Mouse (Mus musculus) neural tube, embryonic 15.5 days (tissue): ENCODE results near the gene Zdhhc5. TPM values are rescaled to one million over a fixed set of nuclear protein-coding genes. Genes with fewer than 3 reads are reported as not detected.

Experiments
- ATAC-seq: fragments of 200-750 bp; cut with Nextera tagmentation; 2 replicates; pipeline ENCODE4 v1.8.0; 2017; ENCODE audit warnings: mild to moderate bottlenecking, moderate TSS enrichment, moderate library complexity; ENCODE audit not compliant: low FRiP score
- H3K27ac ChIP-seq: fragments of 300-500 bp; sonication (generic); replicated peaks from 2 replicates; pipeline ENCODE4 v1.5.1; 2015; ENCODE audit warnings: mild to moderate bottlenecking, inconsistent platforms
- H3K27me3 ChIP-seq: fragments of 300-500 bp; sonication (generic); replicated peaks from 2 replicates; pipeline ENCODE4 v1.6.1; 2015; ENCODE audit warnings: inconsistent platforms
- H3K36me3 ChIP-seq: fragments of 300-500 bp; sonication (generic); 2 replicates; pipeline ENCODE4 v1.6.1; 2015; ENCODE audit warnings: inconsistent platforms
- H3K4me1 ChIP-seq: fragments of 300-500 bp; sonication (generic); 2 replicates; pipeline ENCODE4 v1.6.1; 2015; ENCODE audit warnings: inconsistent platforms
- H3K4me2 ChIP-seq: fragments of 300-500 bp; sonication (generic); 2 replicates; pipeline ENCODE4 v1.6.1; 2015; ENCODE audit warnings: inconsistent platforms, mild to moderate bottlenecking, moderate library complexity
- H3K4me3 ChIP-seq: fragments of 300-500 bp; sonication (generic); replicated peaks from 2 replicates; pipeline ENCODE4 v1.5.1; 2015; ENCODE audit warnings: mild to moderate bottlenecking, inconsistent platforms
- H3K9ac ChIP-seq: fragments of 300-500 bp; sonication (generic); replicated peaks from 2 replicates; pipeline ENCODE4 v1.6.1; 2015; ENCODE audit warnings: mild to moderate bottlenecking, inconsistent platforms
- H3K9me3 ChIP-seq: fragments of 300-500 bp; sonication (generic); replicated peaks from 2 replicates; pipeline ENCODE4 v1.6.1; 2016; ENCODE audit warnings: inconsistent platforms
- WGBS: fragments of 180-500 bp; shearing (Covaris S2); methylation state at CpG from one replicate; pipeline ENCODE4 v1.1.7; 2015; ENCODE audit warnings: mixed read lengths; 5-methylcytosine and 5-hydroxymethylcytosine counted together
- polyA plus RNA-seq: library from polyadenylated mRNA; unstranded; fragments of >200 nt; fragmentation: Nextera tagmentation; extraction: Ambion mirVana; gene quantifications from 2 replicates; pipeline ENCODE4 v1.2.1, GENCODE M21; 2015

Gene Zdhhc5
- polyA plus RNA-seq, 1 experiment from 2014 or later: 15.6 TPM

DNA sequence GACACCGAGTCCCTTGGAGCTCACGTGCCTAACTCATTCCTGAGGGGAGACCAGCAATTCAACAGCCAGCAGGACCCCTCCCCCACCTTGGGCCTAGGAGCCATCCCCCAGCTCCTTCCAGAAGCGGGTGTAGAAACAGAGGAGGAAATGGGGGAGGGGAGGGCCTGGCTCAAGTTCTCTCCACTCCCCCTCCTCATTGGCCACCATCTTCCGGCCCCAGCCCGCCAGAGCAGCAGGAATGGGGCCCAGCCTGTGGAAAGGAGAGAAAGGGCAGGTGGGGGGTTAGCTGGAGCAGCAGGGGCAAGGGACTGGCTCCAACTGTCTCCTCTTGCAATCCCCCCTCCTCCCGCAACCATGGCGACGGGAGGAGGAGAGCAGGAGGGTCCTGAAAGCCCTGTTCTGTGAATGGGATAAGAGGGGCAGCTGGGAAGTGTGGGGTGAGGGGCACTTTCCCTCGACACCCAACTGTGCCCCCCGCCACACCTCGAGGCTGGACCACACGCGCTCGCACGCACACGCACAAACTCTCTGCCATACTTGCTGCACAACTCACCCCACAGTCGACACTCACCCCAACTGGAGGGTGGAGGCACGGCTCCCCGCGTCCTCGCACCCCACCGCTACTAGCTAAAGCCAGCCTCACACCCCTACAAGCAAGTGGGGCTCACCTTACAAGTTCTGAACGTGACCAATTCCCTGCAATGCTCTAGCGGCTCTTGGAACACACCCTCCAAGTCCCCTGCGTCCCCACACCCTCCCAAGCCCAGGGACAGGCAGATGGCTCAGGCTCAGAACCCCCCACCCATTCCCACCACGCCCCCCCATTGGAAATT is 27.7 kb upstream of the Zdhhc5 start:
- WGBS: under 1% methylated on average over 23 of the region's 26 CpGs
- no peaks in the 10 kb centered on the region for H3K9me3 ChIP-seq
- H3K36me3 ChIP-seq: no peaks in the 10 kb centered on the region
- peak overlapping the region; percentile 97 for H3K9ac ChIP-seq
- peak overlapping the region; percentile 98 for H3K27ac ChIP-seq
- peak; percentile 60 for ATAC-seq
- peak overlapping the region; percentile 88 for H3K4me2 ChIP-seq
- peak overlapping the region; percentile 90 for H3K4me3 ChIP-seq
- no peaks in the 10 kb centered on the region for H3K27me3 ChIP-seq
- H3K4me1 ChIP-seq: peaks cover 58% of the 10 kb centered on the region

DNA sequence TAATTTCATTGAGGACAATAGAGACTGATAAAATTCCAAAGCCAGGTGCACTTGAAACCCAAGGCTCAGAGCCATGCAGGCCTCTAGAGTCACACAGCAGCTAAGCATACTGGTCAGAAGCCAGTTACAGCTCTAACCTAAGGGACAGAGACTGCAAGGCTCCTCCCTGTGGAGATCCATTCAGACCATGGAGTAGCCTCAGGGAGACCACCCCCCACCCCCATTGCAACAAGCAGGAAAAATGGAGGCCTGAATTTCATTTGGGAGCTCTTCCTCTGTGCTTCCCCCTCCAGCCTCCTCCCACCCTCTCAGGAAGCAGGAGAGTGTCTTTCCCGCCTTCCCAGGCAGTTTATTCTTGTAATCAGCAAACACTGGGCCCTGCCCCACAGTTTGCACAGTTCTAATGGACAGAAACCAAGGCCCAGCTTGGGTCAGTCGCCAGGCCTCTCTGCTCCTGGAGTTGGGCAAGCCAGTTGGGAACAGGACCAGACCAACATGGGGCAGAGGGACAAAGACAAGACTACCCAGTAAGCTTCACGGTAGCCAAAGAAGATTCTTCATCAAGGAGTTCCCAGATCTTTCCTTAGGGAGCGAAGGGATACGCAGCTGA is 27.0 kb upstream of the Zdhhc5 start:
- WGBS: 1% methylated on average over 5 of the region's 5 CpGs
- peak; percentile 0; the same call in 1 of the 2 replicates for ATAC-seq
- Histone ChIP-seq H3K27ac (peak overlapping the region; percentile 98), H3K27me3 (no peaks in the 10 kb centered on the region), H3K4me2 (peak overlapping the region; percentile 88), H3K4me3 (peak overlapping the region; percentile 90), H3K9me3 (no peaks in the 10 kb centered on the region), H3K9ac (peak overlapping the region; percentile 97), H3K4me1 (peaks cover 65% of the 10 kb centered on the region), H3K36me3 (no peaks in the 10 kb centered on the region)

DNA sequence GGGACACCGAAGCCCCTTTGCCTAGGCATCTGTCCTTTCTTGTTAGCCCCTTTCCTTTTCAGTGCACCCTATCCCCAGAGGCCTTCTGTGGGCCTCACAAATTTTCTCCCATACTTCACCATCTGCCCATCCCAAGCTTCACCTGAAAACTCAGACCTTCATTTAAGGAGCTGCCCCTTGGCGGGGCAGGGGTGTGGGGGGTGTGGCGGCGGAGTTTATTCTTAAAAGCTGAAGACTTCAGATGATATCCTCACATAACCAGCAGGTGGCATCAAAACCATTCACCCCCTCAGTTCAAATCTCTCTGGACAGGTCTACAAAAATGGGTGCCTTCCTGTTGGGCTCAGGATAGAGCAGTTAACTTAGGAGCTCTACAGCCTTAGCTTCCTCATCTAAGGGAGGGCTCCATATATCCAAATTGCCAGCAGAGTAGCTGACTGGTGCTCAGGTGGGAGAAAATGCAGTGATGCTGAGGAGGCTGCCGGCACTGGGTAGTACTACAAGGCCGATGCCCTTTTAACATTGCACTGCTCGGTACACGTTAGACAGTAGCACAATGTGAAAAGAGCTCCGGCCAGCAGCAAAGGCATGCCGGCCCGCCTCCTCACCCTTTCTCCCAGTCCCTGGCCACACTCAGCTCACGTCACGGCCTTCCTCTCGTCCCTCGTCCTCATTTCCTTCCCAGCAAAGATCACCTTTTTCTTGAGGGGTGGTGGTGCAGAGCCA is 25.8 kb upstream of the Zdhhc5 start:
- Histone ChIP-seq H3K36me3 (no peaks in the 10 kb centered on the region), H3K4me3 (no peak overlapping the region), H3K9me3 (no peaks in the 10 kb centered on the region), H3K27me3 (no peaks in the 10 kb centered on the region), H3K27ac (0 out of 2 replicates have a peak overlapping the region, but pooled peaks have one; percentile 10), H3K4me1 (peaks cover 77% of the 10 kb centered on the region), H3K9ac (no peak overlapping the region), H3K4me2 (peak overlapping the region; percentile 88)
- 72% methylated on average over 15 of the region's 15 CpGs for WGBS
- ATAC-seq: no peak

DNA sequence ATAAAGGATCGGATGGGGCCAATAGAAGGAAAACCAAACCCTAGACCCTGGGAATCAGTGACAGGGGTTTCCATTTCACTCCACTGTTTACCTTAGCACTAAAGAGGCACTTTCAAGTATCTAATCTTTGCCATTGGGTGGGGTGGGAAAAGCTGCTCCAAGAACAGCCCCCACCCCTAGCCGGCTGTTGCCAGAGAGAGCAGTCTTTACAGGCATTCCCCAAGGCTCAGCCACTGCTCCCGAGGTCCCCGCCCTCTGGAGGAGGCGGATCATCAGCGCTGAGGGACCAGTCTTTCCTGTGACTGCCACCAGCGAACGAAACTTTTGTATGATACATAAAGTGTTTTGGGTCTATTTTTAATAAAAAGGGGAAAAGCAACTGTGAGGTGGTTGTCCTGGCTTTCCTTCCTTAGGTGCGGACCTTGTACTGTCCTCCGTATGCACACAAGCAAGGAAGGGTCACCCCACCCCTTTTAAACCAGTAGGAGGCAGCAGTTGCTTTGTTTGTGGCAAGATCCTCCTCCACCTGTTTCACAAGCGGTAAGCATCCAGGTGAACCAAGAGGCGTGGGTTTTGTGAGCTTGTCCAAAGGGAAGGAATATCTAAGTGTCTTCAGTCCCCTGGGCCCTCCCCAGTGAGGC is 23.4 kb upstream of the Zdhhc5 start:
- no peaks in the 10 kb centered on the region for H3K9me3 ChIP-seq
- 5% methylated on average over 12 of the region's 12 CpGs for WGBS
- H3K4me3 ChIP-seq: no peak overlapping the region
- 0 out of 2 replicates have a peak overlapping the region, but pooled peaks have one; percentile 4 for H3K9ac ChIP-seq
- no peaks in the 10 kb centered on the region for H3K27me3 ChIP-seq
- peaks cover 93% of the 10 kb centered on the region for H3K4me1 ChIP-seq
- no peak for ATAC-seq
- peak overlapping the region; percentile 79 for H3K4me2 ChIP-seq
- 0 out of 2 replicates have a peak overlapping the region, but pooled peaks have one; percentile 33 for H3K27ac ChIP-seq
- H3K36me3 ChIP-seq: no peaks in the 10 kb centered on the region

DNA sequence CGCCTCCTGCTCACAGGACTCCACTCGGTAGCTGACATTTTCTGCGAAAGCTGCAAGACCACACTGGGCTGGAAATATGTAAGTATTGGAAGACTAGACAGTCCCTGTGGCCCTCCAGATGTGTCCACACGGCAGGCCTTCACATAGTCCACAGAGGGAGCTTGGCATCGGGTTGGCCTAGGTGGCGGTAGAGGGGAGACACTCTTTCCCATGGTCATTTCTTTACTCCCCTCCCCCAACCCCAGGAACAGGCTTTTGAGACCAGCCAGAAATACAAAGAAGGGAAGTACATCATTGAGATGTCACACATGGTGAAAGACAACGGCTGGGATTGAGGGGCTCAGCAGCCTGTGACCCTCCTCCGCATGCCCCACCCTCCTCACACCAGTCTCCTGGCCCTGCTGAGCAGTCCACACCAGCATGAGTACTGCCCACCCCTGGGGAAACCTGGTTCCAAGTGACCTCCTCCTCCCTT is 22.5 kb upstream of the Zdhhc5 start:
- H3K9ac ChIP-seq: 0 out of 2 replicates have a peak overlapping the region, but pooled peaks have one; percentile 4
- ATAC-seq: no peak
- no peaks in the 10 kb centered on the region for H3K27me3 ChIP-seq
- H3K9me3 ChIP-seq: no peaks in the 10 kb centered on the region
- H3K4me1 ChIP-seq: peaks cover 94% of the 10 kb centered on the region
- peak overlapping the region; percentile 79 for H3K4me2 ChIP-seq
- WGBS: 7% methylated on average over 8 of the region's 8 CpGs
- no peak overlapping the region; the same call in 1 of the 2 replicates for H3K4me3 ChIP-seq
- peak overlapping the region; percentile 35; the same call in 1 of the 2 replicates for H3K27ac ChIP-seq
- no peaks in the 10 kb centered on the region for H3K36me3 ChIP-seq

DNA sequence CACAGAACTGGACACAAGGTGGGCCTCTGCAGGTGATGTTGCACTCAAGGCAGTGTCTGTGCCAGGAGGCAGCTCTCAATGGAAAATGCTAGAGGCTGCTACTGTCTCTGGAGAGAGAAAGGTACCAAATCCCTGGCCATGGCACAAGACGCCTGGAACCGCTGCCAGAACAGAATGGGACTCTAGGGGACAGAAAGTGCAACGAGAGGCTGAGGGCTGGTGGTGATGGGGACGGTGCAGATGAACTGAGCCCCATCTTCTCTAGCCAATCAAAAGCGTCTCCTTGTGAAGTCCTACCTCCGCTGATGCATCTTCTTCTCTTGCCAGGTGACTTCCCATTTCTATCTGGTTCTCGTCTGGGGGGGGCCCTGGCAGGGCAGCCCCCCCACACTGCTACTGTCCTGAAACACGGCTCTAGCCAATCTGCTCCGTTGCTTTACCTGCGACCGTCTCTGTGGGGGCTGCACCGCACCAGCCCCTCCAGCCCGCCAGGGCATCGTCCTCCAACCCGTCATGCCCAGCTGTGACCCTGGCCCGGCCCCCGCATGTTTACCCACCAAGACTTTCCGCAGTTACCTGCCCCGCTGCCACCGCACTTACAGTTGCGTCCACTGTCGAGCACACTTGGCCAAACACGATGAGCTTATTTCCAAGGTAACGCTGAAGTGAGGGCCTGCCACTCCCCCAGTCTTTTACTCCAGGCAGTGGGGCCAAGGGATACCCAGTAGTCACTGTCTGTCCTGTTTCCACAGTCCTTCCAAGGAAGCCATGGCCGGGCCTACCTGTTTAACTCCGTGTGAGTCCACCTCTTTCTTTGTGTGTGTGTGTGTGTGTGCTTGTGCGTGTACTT is 21.6 kb upstream of the Zdhhc5 start:
- H3K9ac ChIP-seq: peak overlapping the region; percentile 18; the same call in 1 of the 2 replicates
- H3K27ac ChIP-seq: no peak overlapping the region
- peak overlapping the region; percentile 62 for H3K4me3 ChIP-seq
- H3K27me3 ChIP-seq: no peaks in the 10 kb centered on the region
- no peak for ATAC-seq
- H3K9me3 ChIP-seq: no peaks in the 10 kb centered on the region
- peaks cover 85% of the 10 kb centered on the region for H3K4me1 ChIP-seq
- WGBS: 6% methylated on average over 27 of the region's 27 CpGs
- H3K4me2 ChIP-seq: peak overlapping the region; percentile 79
- H3K36me3 ChIP-seq: no peaks in the 10 kb centered on the region

DNA sequence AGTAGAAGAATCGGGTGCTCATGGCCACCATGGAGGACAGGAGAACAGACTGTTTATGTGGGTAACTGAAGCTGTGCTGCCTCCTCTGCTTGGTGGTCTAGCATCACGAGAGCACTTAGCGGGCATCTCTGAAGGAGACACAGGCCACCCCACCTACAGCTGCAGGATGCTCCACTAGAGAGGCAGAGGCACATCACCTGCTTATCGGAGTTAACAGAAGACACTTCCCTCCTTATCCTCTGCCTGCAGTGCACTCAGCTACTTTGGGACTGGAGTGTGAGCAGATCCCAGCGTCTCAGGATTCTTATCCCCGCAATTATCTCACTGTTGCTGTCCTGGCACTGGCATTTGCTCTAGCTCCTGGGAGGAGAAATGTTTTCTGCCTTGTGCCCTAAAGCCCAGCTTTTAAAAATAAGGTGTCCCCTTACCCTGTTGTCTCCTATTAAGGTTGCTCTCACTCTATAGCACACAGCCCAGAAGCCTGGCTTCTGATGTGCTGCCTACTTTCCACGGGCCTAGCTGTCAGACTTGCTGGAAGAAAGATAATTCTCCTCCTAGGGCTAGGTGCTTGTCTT is 20.5 kb upstream of the Zdhhc5 start:
- H3K9ac ChIP-seq: peak overlapping the region; percentile 71
- peak overlapping the region; percentile 62 for H3K4me3 ChIP-seq
- H3K27me3 ChIP-seq: no peaks in the 10 kb centered on the region
- H3K4me1 ChIP-seq: peaks cover 74% of the 10 kb centered on the region
- peak overlapping the region; percentile 88 for H3K27ac ChIP-seq
- 19% methylated on average over 7 of the region's 7 CpGs for WGBS
- no peaks in the 10 kb centered on the region for H3K36me3 ChIP-seq
- peak overlapping the region; percentile 79 for H3K4me2 ChIP-seq
- no peak for ATAC-seq
- no peaks in the 10 kb centered on the region for H3K9me3 ChIP-seq

DNA sequence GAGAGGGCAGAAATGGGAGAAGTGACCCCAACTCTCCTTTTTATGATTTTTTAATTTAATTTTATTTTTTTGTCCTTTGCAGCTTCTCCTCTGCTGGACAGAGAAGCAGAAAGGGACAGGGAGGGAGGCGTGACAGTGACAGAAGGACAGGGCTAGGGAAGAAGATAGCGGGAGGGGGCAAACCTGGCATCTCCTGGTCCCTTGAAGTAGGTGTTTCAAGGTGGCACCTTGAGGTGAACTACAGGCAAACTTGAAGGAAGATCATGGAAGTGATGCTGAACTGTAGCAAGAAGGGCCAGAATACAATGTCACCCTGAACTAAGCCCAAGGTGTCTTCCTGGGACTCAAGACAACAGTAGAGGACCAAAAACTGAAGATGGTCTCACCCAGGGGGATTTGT is 19.9 kb upstream of the Zdhhc5 start:
- Histone ChIP-seq H3K36me3 (no peaks in the 10 kb centered on the region), H3K4me1 (peaks cover 69% of the 10 kb centered on the region), H3K4me3 (peak overlapping the region; percentile 62), H3K4me2 (peak overlapping the region; percentile 79), H3K27ac (peak overlapping the region; percentile 88), H3K9me3 (no peaks in the 10 kb centered on the region), H3K27me3 (no peaks in the 10 kb centered on the region), H3K9ac (peak overlapping the region; percentile 71)
- no peak for ATAC-seq
- 4% methylated on average over 2 of the region's 2 CpGs for WGBS

DNA sequence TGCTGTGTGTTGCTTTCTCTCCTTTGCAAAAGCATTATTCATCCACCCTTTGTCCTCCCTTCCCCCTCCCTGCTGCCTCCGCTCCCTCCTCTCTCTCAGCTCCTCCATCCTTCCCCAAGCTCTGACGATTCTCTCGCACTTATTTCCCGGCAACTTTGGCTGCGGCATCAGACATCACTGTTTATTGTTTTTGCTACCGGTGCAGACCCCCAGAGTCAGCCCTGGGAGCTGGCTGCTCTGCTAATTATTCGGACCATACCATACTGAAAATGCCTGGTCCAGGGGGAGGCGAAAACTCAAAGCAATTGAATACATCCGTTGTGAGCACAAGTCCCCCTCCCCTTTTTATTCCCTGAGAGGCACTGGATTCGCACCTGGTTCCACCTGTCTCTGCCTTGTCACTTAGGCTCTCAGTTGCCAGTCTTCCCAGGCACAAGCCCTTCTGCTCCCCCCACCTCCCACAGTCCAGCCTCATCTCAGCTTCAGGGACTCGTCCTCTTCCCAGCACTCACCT is 19.4 kb upstream of the Zdhhc5 start:
- peak; percentile 71 for ATAC-seq
- 0% methylated on average over 11 of the region's 11 CpGs for WGBS
- H3K4me3 ChIP-seq: peak overlapping the region; percentile 62
- H3K4me2 ChIP-seq: peak overlapping the region; percentile 79
- H3K27ac ChIP-seq: peak overlapping the region; percentile 88
- no peaks in the 10 kb centered on the region for H3K36me3 ChIP-seq
- no peaks in the 10 kb centered on the region for H3K9me3 ChIP-seq
- peak overlapping the region; percentile 71 for H3K9ac ChIP-seq
- H3K27me3 ChIP-seq: no peaks in the 10 kb centered on the region
- H3K4me1 ChIP-seq: peaks cover 64% of the 10 kb centered on the region
